Mouse (Mus musculus) stomach, embryonic 15.5 days (tissue): Measurements from ENCODE around the gene Prr5. TPM values are rescaled to one million over a fixed set of nuclear protein-coding genes. Genes with fewer than 3 reads are reported as not detected.
A peak's percentile ranks its signal among the peaks of the same experiment; 100 is the strongest.

Source experiments
- ATAC-seq: fragments of 200-750 bp; cut with Nextera tagmentation; 2 replicates; pipeline ENCODE4 v1.8.0; 2017; ENCODE audit warnings: low read depth, moderate number of reproducible peaks, moderate TSS enrichment; ENCODE audit not compliant: insufficient read depth, low FRiP score
- H3K27ac ChIP-seq: fragments of 300-500 bp; sonication (generic); 2 replicates; pipeline ENCODE4 v1.5.1; 2015; ENCODE audit warnings: mild to moderate bottlenecking, inconsistent platforms
- H3K27me3 ChIP-seq: fragments of 300-500 bp; sonication (generic); replicated peaks from 2 replicates; pipeline ENCODE4 v1.6.1; 2015; ENCODE audit warnings: inconsistent platforms
- H3K36me3 ChIP-seq: fragments of 300-500 bp; sonication (generic); 2 replicates; pipeline ENCODE4 v1.6.1; 2015; ENCODE audit warnings: inconsistent platforms
- H3K4me1 ChIP-seq: fragments of 300-500 bp; sonication (generic); 2 replicates; pipeline ENCODE4 v1.6.1; 2015; ENCODE audit warnings: inconsistent platforms
- H3K4me2 ChIP-seq: fragments of 300-500 bp; sonication (generic); 2 replicates; pipeline ENCODE4 v1.6.1; 2015; ENCODE audit warnings: mild to moderate bottlenecking, inconsistent platforms
- H3K4me3 ChIP-seq: fragments of 300-500 bp; sonication (generic); replicated peaks from 2 replicates; pipeline ENCODE4 v1.5.1; 2015; ENCODE audit warnings: inconsistent platforms
- H3K9ac ChIP-seq: fragments of 300-500 bp; sonication (generic); 2 replicates; pipeline ENCODE4 v1.6.1; 2015; ENCODE audit warnings: inconsistent platforms
- H3K9me3 ChIP-seq: fragments of 300-500 bp; sonication (generic); 2 replicates; pipeline ENCODE4 v1.6.1; 2016; ENCODE audit warnings: inconsistent platforms
- WGBS: fragments of 180-500 bp; shearing (Covaris S2); methylation state at CpG from one replicate; pipeline ENCODE4 v1.1.7; 2015; 5-methylcytosine and 5-hydroxymethylcytosine counted together
- polyA plus RNA-seq: library from polyadenylated mRNA; unstranded; fragments of >200 nt; fragmentation: Nextera tagmentation; extraction: Ambion mirVana; gene quantifications from 2 replicates; pipeline ENCODE4 v1.2.1, GENCODE M21; 2015

The Prr5 gene
- polyA plus RNA-seq, 1 experiment from 2014 or later = 40.1 TPM

DNA sequence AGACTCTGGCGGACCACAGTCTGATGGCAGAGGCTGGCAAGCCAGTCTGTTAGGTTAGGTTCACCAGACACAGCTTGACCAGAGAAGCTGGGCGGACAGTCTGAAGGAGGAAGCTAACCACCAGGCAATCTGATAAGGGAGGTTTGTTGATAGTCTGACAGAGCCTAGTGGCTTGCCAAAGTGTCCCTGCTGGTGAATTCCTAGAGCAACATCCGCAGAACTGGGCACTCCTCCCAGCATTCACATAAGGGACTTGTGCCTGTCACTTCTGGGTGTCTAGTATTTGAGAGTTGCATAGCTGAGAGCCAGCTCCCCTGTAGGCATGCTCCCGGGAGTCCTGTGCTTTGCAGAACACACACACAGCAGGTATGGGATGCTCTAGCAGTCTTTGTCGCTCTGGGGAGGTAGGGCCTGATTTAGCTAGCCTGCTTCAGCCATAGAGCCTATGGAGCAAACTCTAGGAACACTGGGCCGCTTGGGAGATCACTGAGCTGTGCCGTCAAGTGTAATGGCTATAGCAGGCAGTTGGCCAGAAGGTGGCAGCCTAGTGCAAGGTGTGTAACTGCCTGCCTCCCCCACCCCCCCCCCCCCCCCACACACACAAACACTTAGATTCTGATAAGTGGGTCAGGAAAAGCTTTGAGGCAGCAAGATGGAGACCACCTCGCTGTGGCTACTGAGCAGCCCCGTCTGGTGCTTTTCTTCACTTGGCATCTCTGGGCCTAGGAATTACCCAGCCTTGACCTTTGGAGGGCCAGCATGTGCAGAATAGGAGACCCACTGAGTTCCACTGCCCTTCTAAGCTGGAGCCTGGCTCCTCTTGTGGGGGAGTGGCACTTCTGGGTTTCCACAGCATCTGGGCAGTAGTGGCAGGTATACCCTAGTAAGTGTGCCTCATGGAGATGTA is 2.2 kb downstream of the Prr5 start:
- ATAC-seq = no peak
- no peak overlapping the region for H3K9ac ChIP-seq
- no peak overlapping the region for H3K4me2 ChIP-seq
- no peak overlapping the region for H3K4me3 ChIP-seq
- H3K9me3 ChIP-seq = no peaks in the 10 kb centered on the region
- H3K27ac ChIP-seq = no peak overlapping the region
- H3K4me1 ChIP-seq = peaks cover 13% of the 10 kb centered on the region; the same call in 1 of the 2 replicates
- H3K36me3 ChIP-seq = no peaks in the 10 kb centered on the region
- WGBS = 49% methylated on average over 9 of the region's 9 CpGs
- H3K27me3 ChIP-seq = no peaks in the 10 kb centered on the region

DNA sequence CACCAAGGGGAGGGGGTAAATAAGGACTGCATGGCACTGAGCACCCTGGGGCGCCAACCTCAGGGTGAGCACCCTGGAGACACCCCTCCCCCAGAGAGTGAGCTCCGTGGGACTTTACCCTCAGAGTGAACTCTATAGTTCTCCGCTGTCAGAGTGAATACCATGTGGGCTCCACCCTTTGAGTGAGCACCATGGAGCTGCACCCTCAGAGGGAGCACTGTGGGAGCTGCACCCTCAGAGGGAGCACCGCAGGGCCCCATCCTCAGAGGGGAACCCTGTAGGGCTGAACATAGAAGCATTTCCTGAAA is 2.8 kb downstream of the Prr5 start:
- H3K4me1 ChIP-seq = peaks cover 13% of the 10 kb centered on the region; the same call in 1 of the 2 replicates
- no peak overlapping the region for H3K9ac ChIP-seq
- H3K27me3 ChIP-seq = no peaks in the 10 kb centered on the region
- H3K36me3 ChIP-seq = no peaks in the 10 kb centered on the region
- 71% methylated on average over 4 of the region's 4 CpGs for WGBS
- no peak overlapping the region for H3K27ac ChIP-seq
- H3K4me3 ChIP-seq = no peak overlapping the region
- no peaks in the 10 kb centered on the region for H3K9me3 ChIP-seq
- H3K4me2 ChIP-seq = no peak overlapping the region
- no peak for ATAC-seq

DNA sequence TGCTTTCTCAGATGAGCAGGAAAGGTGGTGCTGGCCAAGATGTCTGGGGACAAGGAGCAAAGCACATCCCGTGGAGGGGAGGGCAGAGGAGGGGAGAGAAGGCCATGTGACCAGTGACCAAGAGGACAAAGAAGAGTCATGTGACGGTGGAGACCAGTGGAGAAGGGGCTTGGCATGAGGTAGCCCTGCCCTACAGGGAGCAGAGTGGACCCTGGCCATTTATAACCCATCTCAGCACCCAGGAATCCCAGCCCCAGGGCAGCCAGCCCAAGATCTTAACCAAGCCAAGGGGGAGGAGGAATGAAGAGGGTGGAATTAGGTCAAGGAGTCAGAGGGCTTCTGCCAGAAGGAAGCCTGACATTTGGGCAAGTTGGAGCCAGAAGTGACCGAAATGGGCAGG is 3.2 kb downstream of the Prr5 start:
- Histone ChIP-seq H3K27ac (no peak overlapping the region), H3K4me1 (peaks cover 13% of the 10 kb centered on the region; the same call in 1 of the 2 replicates), H3K36me3 (no peaks in the 10 kb centered on the region), H3K27me3 (no peaks in the 10 kb centered on the region), H3K9ac (no peak overlapping the region), H3K4me2 (no peak overlapping the region), H3K4me3 (no peak overlapping the region), H3K9me3 (no peaks in the 10 kb centered on the region)
- WGBS = 63% methylated on average over 3 of the region's 3 CpGs
- ATAC-seq = no peak

DNA sequence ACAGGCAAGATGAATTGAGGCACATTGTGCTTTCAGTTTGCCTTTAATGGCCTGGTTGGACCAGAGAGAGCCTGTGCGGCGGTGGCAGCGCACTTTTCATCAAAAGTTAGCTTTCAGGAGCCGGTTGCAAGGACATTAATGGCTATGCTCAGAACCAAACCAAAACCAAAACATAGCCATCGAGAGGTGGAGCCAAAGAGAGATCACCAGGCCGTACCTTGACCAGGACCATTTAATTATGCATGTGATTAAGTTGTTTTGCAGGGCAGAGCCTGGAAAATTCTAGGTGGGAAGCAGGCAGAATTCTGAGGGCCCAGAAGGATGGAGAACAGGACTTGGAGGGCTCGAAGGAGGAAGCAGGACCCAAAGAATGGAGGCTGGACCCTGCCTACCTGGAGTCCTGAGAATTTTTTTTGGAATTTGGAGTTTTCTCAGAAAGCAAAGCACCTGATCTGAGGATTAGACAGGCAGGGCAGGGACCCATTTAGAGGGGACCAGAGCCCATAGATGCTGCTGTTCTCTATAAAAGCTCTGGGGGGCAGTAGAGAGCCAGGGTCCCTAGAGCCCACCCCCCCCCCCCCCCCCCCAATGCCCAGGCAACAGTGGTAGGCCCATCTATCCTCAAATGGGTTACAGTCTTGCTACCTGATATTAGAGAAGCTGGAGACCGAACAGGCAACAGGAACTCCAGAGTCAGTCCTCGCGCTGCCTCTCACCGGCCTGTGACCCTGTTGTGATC is 5.1 kb downstream of the Prr5 start:
- Histone ChIP-seq H3K4me1 (peaks cover 6% of the 10 kb centered on the region; the same call in 1 of the 2 replicates), H3K4me3 (no peak overlapping the region), H3K27ac (peak overlapping the region; percentile 83), H3K4me2 (peak overlapping the region; percentile 3; the same call in 1 of the 2 replicates), H3K36me3 (no peaks in the 10 kb centered on the region), H3K9me3 (no peaks in the 10 kb centered on the region), H3K27me3 (no peaks in the 10 kb centered on the region), H3K9ac (no peak overlapping the region)
- ATAC-seq = no peak
- 75% methylated on average over 11 of the region's 11 CpGs for WGBS

DNA sequence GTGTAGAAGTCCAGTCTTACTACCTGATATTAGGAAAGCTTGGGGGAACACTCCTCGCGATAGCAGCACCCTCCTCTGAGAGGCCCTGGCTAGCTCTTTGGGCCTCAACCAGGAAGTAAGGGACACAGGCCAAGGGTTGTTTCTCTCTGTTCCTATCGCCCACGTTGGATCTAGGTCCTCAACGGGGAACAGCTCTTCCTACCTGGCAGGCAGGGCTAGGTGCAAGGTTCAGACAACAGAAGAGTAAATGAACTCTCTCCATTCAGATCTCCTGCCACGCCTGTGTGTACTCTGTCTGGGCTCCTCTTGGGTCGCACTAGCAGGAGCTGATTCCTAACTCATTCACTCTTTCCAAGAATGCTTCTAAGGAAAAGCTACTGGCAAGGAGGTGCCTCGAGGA is 5.9 kb downstream of the Prr5 start:
- Histone ChIP-seq H3K36me3 (no peaks in the 10 kb centered on the region), H3K27ac (peak overlapping the region; percentile 83), H3K9me3 (no peaks in the 10 kb centered on the region), H3K9ac (no peak overlapping the region), H3K4me3 (no peak overlapping the region), H3K27me3 (no peaks in the 10 kb centered on the region), H3K4me1 (peaks cover 7% of the 10 kb centered on the region), H3K4me2 (peak overlapping the region; percentile 3; the same call in 1 of the 2 replicates)
- 47% methylated on average over 8 of the region's 8 CpGs for WGBS
- ATAC-seq = peak; percentile 82

DNA sequence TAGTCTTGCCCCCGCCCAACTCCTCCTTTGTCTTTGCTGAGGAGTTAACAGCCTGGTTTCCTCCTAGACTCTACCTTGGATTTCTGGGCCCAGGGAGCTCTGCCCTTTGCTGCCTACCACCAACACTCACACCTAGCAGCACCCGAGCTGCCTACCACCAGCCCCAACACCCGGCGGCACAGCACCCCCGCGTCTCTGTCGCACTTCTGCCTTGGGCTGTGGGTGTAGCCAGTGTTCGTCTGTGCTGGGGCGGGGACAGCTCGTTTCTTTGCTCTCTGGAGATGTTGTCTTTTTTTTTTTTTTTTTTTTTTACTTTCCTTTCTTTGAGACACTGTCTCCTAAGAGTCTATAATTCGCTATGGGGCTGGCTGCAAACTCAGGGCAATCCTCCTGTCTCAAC is 8.5 kb downstream of the Prr5 start:
- H3K4me2 ChIP-seq = no peak overlapping the region
- H3K27me3 ChIP-seq = no peaks in the 10 kb centered on the region
- H3K36me3 ChIP-seq = no peaks in the 10 kb centered on the region
- H3K4me1 ChIP-seq = peaks cover 18% of the 10 kb centered on the region
- no peak overlapping the region for H3K9ac ChIP-seq
- no peak for ATAC-seq
- H3K27ac ChIP-seq = no peak overlapping the region
- no peaks in the 10 kb centered on the region for H3K9me3 ChIP-seq
- no peak overlapping the region for H3K4me3 ChIP-seq
- WGBS = 49% methylated on average over 11 of the region's 11 CpGs

DNA sequence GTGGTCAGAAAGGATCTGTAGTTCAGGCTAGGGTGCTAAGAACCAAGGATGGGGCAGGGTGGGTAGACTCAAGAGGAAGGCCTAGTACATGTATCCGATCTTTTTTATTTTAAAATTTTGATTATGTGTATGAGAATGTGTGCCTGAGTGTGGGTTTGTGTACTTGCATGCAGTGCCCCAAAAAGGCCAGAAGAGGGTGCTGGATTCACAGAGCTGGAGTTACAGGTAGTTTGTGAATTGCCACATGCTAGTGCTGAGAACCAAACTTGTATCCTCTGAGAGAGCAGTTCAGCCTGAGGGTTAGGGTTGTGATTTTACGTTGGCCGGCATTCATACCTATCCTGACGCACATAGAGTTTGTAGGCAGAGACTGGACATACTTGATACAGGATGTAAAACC is 9.7 kb downstream of the Prr5 start:
- H3K4me2 ChIP-seq = no peak overlapping the region
- ATAC-seq = no peak
- H3K36me3 ChIP-seq = no peaks in the 10 kb centered on the region
- no peak overlapping the region for H3K9ac ChIP-seq
- no peaks in the 10 kb centered on the region for H3K27me3 ChIP-seq
- no peak overlapping the region for H3K27ac ChIP-seq
- no peak overlapping the region for H3K4me3 ChIP-seq
- H3K4me1 ChIP-seq = peaks cover 22% of the 10 kb centered on the region
- no peaks in the 10 kb centered on the region for H3K9me3 ChIP-seq
- WGBS = 93% methylated on average over 4 of the region's 4 CpGs

DNA sequence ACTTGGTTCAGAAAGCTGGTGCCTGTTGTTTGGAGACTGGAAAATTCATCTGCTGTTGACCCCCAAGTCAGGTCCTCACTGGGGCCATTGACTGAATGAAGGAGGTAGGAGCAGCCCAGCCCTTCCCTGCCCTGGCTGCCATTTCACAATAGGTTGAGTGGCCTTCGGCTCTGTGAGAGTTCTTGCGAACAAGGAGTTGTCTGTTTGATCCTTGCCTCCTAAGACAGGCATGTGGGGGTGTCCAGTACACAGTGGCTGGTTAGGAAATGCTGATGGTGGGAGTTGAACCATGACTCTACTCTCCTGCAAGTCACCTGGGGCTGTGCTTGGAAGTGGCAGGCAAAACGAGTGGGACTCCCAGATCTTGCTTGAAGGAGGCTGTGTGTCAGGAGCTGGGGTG is 10.4 kb downstream of the Prr5 start:
- 74% methylated on average over 3 of the region's 3 CpGs for WGBS
- no peak for ATAC-seq
- Histone ChIP-seq H3K4me3 (no peak overlapping the region), H3K9me3 (no peaks in the 10 kb centered on the region), H3K9ac (no peak overlapping the region), H3K36me3 (no peaks in the 10 kb centered on the region), H3K4me2 (no peak overlapping the region), H3K27me3 (no peaks in the 10 kb centered on the region), H3K27ac (no peak overlapping the region), H3K4me1 (peaks cover 22% of the 10 kb centered on the region)

DNA sequence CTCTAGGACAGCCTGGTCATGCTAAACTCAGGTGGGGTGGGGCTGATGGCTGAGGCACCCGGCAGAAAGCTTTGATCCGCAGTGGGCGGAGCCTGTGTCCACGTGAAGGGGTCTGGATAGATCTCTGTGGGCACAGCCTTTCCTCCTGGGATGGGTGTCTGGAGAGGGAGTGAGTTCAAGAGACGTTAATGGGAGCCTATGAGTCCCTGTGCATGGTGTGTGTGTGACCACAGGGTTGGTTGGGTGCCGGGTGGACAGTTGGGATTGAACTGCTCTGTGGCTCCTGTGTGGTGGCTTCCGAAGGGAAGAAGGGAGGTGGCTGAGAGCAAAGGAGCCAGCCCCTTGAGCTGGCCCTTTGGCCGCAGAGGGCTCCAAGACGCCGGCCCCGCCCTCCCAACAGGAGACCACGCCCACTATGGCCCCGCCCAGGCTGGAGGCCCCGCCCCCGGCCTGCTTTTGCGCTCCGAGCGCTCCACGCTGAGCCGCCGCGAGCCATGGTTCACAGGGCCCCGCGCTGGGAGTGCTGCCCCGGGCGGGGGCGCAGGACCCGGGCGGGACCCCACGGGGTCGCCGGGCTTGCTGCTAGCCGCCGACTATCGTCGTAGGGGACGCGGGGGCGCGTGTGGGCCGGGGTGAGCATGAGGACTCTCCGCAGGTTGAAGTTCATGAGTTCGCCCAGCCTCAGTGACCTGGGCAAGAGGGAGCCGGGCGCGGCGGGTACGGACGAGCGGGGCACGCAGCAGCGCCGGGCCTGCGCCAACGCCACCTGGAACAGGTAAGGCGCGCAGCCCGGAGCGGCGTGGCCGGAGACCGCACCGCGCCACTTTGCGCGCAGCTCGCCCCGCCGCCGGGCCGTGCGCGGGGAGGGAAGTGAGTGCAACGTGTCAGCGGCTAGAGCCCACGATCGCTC is 11.4 kb downstream of the Prr5 start:
- ATAC-seq = peak; percentile 69
- no peaks in the 10 kb centered on the region for H3K9me3 ChIP-seq
- peak overlapping the region; percentile 89 for H3K27ac ChIP-seq
- H3K4me3 ChIP-seq = peak overlapping the region; percentile 85
- H3K27me3 ChIP-seq = no peaks in the 10 kb centered on the region
- under 1% methylated on average over 76 of the region's 77 CpGs for WGBS
- peak overlapping the region; percentile 84 for H3K9ac ChIP-seq
- no peaks in the 10 kb centered on the region for H3K36me3 ChIP-seq
- peak overlapping the region; percentile 90 for H3K4me2 ChIP-seq
- H3K4me1 ChIP-seq = peaks cover 26% of the 10 kb centered on the region

DNA sequence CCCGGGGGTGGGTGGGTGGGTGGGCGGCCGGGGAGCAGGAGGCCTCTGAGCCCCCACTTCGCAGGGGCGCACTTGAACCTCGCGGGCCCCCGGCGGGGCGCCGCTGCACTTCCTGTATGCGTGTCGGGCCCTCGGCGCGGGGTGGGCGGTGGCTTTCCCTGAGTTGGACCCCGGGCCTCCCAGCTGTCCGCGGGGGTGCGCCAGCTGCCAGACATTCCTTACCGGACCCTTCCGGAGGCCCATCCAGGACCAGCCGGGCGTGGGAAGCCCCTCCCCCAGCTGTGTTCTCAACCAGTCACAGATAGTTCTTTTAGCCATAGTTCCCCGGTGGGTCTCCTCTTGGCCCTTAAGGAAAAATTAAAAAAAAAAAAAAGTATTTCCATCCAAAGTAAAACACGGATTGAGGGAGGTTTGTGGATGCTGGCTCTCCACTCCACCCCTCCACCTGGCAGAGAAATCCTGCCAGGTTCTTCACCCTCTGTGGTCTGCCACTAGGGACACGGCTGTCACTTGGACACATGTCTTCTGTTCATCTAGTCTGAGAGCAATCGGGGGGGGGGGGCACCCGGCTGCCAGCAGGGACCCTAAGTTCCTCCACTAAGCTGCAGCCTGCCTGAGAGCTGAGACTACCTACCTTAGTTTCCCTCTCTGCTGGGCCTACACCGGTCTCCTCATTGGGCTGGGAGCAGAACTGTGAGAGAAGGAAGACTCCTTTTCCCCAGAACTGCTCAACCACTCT is 12.2 kb downstream of the Prr5 start:
- H3K27me3 ChIP-seq = no peaks in the 10 kb centered on the region

DNA sequence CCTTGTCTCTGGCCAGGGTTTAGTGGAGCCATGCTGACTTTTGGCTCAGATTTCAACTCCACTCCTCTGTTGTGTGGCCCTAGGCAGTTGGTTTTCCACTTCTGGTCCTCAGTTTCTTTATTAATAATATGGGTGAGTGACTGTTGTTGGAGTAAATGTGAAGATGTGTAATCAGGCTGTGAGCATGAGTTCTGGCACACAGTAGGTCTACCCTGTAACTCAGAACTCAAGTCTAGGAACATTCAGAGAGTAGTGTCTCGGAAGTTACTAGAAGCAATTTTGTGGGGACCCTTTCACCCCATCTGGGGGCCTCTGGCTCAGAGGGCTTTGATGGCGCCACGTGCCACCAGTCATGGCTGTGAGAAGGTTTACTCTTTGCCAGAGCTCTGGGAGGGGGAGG is 12.8 kb downstream of the Prr5 start:
- H3K27me3 ChIP-seq = no peaks in the 10 kb centered on the region
- H3K27ac ChIP-seq = peak overlapping the region; percentile 89
- peak overlapping the region; percentile 85 for H3K4me3 ChIP-seq
- WGBS = 61% methylated on average over 3 of the region's 3 CpGs
- peaks cover 26% of the 10 kb centered on the region for H3K4me1 ChIP-seq
- H3K9me3 ChIP-seq = no peaks in the 10 kb centered on the region
- H3K9ac ChIP-seq = no peak overlapping the region
- no peak for ATAC-seq
- peak overlapping the region; percentile 90 for H3K4me2 ChIP-seq
- H3K36me3 ChIP-seq = 0 out of 2 replicates have a peak, but pooled peaks cover 3% of the 10 kb centered on the region

More for the DNA sequence above, 12.2 kb downstream of the Prr5 start:
- peak overlapping the region; percentile 84; the same call in 1 of the 2 replicates for H3K9ac ChIP-seq
- H3K4me3 ChIP-seq = peak overlapping the region; percentile 85
- peak overlapping the region; percentile 90 for H3K4me2 ChIP-seq
- WGBS = 1% methylated on average over 30 of the region's 31 CpGs
- 0 out of 2 replicates have a peak, but pooled peaks cover 3% of the 10 kb centered on the region for H3K36me3 ChIP-seq
- peak; percentile 65 for ATAC-seq
- H3K9me3 ChIP-seq = no peaks in the 10 kb centered on the region
- H3K27ac ChIP-seq = peak overlapping the region; percentile 89
- H3K4me1 ChIP-seq = peaks cover 26% of the 10 kb centered on the region
